Mouse (Mus musculus) MEL (cell line): ENCODE measurements at regions not wholly inside any gene's neighbourhood (a gene's known extent, or its start where the extent isn't known, plus 50 kb on each side); places are given as distances from the start of the nearest gene placed in this dataset.

Experiments used
- CTCF ChIP-seq, 3 experiments: IDR thresholded peaks in 2 of 3; conservative IDR thresholded peaks in 1 of 3; 2 replicates each; pipeline ENCODE4 v1.5.1; 2011 to 2012; ENCODE audit warnings: low read length in 3 of 3, low read depth in 2 of 3, mild to moderate bottlenecking in 2 of 3, improper control_type of control experiment in 1 of 3, inconsistent platforms in 1 of 3, mixed read lengths in 1 of 3, moderate library complexity in 1 of 3; ENCODE audit not compliant: control insufficient read depth in 1 of 3, insufficient read depth in 1 of 3, poor library complexity in 1 of 3, severe bottlenecking in 1 of 3
- ELF1 ChIP-seq: IDR thresholded peaks from 2 replicates; pipeline ENCODE4 v1.6.1; 2014; ENCODE audit warnings: low read depth, mild to moderate bottlenecking, inconsistent platforms, low read length, improper control_type of control experiment, moderate library complexity
- EP300 ChIP-seq, 2 experiments: IDR thresholded peaks; 2 replicates each; pipeline ENCODE4 v1.6.1; 2011; ENCODE audit warnings: improper control_type of control experiment in 2 of 2, low read length in 2 of 2, low read depth in 1 of 2, mild to moderate bottlenecking in 1 of 2
- GATA1 ChIP-seq: IDR thresholded peaks from 2 replicates; pipeline ENCODE4 v1.6.1; 2011; ENCODE audit warnings: low read depth, low read length, improper control_type of control experiment
- POLR2A ChIP-seq, 2 experiments: IDR thresholded peaks; 2 replicates each; pipeline ENCODE4 v1.6.1; 2011 to 2012; ENCODE audit warnings: low read length in 2 of 2, mild to moderate bottlenecking in 2 of 2, control low read depth in 1 of 2, improper control_type of control experiment in 1 of 2, low read depth in 1 of 2, moderate library complexity in 1 of 2; ENCODE audit not compliant: control insufficient read depth in 1 of 2, insufficient read depth in 1 of 2, poor library complexity in 1 of 2

DNA sequence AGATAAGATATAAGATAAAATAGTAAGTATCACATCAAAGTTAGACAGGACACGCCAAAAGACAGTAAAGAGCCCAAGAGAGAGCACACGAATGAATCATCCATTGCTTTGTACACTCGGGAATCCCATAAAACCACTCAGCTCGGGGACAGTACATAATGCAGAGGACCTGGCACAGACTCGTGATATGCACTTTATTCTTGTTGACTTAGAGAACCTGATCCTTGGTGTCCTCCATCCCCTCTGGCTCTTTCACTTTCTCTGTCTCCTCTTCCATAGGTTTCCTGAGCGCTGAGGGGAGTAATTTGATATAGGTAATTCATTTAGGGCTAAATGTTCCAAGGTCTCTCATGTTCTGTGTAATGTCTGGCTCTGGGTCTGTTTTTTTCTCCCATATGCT is 83.3 kb upstream of the Mtap start:
- TF ChIP-seq CTCF (IDR thresholded peaks at IDR 0.05 in 2 of 3, conservative IDR thresholded peaks at IDR 0.05 in 1 of 3; ENCODE audit: control insufficient read depth in 1 of 3, insufficient read depth in 1 of 3, low read depth in 2 of 3, low read length in 3 of 3, poor library complexity in 1 of 3, severe bottlenecking in 1 of 3) (no peak), POLR2A (IDR thresholded peaks at IDR 0.05; ENCODE audit: control insufficient read depth in 1 of 2, insufficient read depth in 1 of 2, low read depth in 1 of 2, low read length in 2 of 2, poor library complexity in 1 of 2) (no peak), ELF1 (no peak), EP300 (IDR thresholded peaks at IDR 0.05; ENCODE audit: low read depth in 1 of 2, low read length in 2 of 2) (no peak), GATA1 (no peak)
